Mouse (Mus musculus) neutrophil, adult 5-6 weeks (primary cell): ENCODE data around the gene Scml4. TPM values are rescaled to one million over a fixed set of nuclear protein-coding genes. Genes with fewer than 3 reads are reported as not detected.
A peak's percentile ranks its signal among the peaks of the same experiment; 100 is the strongest.

Source experiments
- ATAC-seq: fragments of 151-379, 151-347 bp; 2 replicates; pipeline ENCODE4 v1.8.0; 2017; ENCODE audit warnings: mild to moderate bottlenecking, moderate TSS enrichment; ENCODE audit not compliant: insufficient number of reproducible peaks, poor library complexity, low FRiP score, severe bottlenecking; ENCODE audit errors: extremely low read depth
- total RNA-seq: library from RNA; stranded (forward); fragments of 200-1000 nt; gene quantifications from 2 replicates; pipeline ENCODE4 v1.2.3, GENCODE M21; 2017

Scml4 gene
- total RNA-seq, 1 experiment from 2014 or later: 66.6 TPM

DNA sequence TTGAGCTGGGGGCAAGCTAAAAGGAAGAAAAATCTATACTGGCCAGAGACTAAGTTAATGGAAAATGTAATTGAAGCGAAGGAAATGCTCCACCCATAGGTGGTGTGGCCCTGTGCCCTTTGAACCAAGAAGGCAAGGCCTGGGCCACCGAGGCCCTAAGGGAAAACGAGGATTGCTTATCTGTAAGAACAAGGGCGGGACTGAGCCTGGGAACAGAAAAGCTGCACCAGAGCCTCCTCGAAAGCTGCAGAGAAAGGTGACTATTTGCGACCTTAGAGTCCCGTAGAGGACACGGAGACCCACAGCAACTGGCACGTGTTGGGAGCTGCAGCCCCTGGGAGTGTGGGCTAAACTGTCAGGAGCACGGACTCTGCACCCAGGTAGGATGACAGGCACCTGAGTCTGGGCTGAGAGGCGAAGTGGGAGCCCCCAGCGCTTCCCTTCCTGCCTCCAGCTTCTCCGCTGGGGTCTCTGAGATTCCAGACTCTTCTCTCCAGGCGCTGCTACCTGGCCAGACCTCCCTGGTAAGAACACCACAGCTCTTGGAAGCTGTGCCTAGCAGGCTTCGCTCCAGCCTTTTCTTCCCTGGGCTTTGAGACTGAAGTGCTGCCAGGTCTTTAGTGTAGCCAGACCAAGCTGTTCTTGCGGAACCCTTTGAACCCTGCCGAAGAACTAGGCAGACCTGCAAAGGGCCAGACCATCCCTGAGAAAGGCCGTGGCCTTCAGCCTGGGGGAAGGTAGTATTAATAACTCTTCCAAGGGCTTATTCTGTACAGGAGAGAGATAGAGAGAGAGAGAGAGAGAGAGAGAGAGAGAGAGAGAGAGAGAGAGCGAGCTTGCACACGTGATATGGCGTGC is 80.3 kb downstream of the Scml4 start:
- ATAC-seq: no peak

DNA sequence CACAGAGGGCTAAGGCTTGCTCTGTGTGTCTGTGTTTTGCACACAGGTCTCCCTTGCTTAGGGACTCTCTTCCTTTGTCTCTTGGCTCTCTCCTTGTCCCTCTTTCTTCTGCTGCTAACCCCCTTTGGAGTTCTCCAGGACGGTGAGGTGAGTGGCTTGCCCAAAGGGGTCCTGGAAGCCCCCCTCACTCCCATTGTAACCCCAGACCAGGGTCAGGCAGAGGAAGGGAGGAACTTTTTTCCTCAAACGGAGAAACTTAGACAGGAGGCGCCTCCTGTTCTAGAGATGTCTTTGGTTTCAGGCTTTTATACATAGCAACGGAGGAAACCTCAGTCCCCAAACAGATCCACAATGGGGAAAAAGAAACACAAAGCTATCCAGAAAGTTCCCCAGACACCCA is 81.1 kb downstream of the Scml4 start:
- ATAC-seq: no peak

DNA sequence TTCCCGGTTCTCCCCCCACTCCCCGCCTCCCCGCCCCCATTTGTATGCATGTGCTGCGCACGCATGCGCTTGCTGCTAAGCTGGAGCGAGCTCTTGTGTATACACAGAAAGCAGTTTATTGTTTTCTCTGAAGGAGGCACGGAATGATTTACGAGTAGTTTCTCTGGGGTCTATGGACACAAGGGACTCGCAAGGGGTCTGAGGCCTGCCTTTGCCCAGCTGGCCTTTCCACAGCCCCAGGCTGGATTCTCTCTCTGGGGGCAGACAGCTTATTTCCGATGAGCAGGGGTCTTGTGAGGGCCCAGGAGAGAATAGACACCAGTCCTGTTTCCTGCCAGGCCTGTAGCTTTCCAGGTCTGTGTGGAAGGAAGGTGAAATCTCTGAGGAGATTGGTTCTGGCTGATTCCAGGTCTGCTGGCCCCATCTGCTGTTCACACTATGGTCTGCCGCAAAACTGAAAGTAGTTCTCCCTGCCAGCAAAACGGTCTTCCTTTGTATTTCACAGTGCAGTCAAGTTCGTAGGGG is 81.6 kb downstream of the Scml4 start:
- 0 out of 2 replicates have a peak, but pooled peaks have one; percentile 27 for ATAC-seq

DNA sequence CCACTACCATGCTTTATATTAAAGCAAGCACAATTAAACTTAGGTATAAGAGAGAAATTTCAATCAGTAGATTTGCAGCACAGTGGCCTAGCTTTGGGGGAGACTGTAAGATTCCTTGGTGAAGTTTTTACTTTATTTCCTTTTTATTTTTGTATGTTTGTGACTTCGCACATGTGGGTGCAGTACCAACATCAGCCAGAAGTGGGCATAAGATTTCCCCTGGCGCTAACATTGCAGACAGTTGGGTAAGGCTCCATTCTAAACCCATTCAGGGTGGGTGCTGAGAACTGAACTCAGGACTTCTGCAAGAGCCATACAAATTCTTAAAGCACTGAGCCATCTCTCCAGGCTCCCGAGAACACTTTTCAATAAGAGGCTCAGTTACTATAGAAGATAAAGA is 82.1 kb downstream of the Scml4 start:
- no peak for ATAC-seq

DNA sequence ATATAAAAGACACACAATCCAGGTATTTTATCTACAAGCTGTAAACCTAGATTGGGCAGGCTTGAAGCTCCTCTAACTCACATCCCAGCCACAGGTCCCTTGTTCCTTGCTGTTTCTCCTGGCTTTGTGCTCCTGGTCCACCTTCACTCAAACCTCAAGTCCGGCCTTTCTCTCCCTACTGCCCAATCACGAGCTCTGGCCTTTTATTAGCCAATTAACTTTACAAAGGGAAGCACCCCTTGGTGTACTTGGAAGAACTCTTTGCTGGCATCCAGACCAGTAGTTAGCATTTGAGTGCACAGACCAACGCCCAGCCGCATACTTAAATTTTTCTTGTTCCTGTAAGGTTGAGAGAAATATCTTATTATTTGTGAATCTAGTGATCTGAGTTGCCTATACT is 85.1 kb downstream of the Scml4 start:
- no peak for ATAC-seq

DNA sequence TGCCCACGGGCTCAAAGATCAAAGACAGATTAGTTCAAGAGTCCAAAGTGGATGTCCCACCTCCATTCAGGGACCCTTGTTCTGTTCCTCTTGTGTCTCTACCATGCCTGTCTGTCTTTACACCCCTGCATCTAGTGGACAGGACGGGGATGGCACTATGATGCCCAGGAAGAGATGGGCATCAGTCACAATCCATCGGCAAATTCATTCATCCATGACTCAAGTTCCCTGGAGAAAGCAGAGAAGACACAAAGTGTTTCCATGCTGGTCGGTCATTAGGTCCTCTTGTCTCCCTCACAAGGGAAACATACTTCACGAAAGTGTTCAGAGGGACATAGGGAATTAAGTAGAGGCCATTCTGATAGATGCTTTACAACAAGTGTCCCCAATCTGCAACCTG is 87.2 kb downstream of the Scml4 start:
- ATAC-seq: no peak

DNA sequence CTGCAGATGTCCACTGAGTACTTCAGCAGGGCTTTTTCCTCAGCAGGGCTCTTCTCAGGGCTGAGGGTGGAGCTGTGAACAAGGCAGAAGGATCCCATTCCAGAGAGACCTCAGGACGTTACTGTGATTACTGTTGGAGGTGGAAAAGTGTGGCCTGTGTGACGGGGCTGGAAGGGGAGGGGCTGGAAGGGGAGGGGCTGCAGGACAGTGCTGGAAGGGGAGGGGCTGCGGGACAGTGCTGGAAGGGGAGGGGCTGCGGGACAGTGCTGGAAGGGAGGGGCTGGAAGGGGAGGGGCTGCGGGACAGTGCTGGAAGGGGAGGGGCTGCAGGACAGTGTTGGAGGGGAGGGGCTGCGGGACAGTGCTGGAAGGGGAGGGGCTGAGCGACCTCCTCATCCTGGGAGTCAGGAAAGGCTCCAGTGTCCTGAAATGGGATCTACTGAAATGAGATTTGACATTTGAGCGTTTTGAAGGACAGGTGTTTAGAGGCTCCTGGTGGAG is 90.1 kb downstream of the Scml4 start:
- no peak for ATAC-seq

DNA sequence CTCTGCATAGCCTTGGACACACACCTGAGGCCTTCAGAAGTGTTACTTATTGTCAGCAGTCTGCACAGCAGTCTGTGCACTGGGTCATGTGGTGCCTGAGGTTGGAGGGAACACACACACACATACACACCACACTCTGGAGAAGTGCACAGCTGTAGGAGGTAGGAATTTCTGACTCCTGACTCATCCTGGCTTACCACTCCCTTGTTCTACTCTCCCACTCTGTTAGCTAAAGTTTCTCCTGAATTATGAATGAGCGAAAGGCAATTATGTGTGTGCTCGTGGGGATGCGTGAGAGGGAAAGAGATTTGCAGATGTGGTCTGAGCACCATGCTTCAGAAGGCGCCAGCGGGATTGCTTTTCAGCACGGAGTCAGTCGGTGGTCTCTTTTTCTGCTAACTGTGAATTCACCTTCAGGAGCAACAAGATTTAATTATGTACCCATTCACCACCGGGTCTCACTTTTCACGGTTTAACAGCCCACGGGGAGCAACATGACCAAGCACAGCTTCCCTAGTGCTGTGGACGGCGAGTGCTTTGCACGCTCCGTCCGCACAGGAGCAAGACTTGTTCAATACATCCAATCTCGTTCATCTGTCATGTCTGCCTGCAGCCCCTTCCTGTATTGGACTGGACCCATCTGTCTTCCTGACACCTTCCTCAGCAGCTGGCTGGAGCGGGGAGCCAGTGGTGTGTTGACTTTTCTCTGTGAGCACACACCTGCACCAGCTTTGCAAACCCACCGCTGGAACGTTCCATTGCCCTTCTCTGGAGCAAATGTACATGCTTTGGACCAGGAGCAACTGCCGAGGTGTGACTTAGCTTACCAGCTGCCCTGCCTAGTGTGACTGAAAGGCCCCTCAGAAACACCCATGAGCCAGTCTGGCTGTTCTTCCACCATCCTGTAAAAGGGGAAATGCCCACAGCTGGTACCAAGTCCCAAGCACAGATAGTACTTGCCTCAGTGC is 91.2 kb downstream of the Scml4 start:
- no peak for ATAC-seq

DNA sequence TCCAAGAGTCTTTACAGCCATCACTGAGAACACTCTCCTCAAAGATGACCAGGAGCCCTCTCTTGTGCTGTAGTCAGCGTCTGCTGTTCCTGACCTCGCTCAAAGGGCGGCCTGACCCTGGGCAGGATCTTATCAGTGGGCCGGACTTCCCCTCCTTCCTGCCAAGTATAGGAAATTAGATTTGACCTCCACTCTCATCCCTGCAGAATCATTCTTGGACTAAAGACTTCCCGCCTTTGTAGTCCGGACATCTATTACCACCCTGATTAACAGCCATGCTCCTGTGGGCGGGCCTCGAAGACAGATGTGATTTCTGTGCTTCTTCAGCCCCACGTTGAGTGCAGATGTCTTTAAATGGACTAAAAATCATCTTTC is 91.9 kb downstream of the Scml4 start:
- ATAC-seq: no peak

DNA sequence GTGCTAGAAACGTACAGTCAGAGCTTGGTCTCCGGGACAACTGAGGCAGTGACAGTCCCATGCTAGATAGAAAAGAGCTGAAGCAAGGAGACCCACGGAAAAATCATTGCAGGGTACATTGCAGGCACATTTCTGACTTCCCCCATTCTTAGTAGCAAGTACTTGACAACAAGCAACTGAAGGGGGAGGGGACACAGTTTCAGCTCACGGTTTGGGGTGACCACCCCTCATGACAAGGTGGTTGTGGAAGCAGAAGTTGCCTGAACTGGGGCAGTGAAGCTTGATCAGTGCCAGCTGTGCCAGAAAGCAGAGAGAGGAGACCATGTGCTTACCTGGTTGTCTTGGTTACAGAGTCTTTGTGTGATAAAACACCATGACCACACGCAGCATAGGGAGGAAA is 93.4 kb downstream of the Scml4 start:
- ATAC-seq: no peak; the same call in 1 of the 2 replicates

DNA sequence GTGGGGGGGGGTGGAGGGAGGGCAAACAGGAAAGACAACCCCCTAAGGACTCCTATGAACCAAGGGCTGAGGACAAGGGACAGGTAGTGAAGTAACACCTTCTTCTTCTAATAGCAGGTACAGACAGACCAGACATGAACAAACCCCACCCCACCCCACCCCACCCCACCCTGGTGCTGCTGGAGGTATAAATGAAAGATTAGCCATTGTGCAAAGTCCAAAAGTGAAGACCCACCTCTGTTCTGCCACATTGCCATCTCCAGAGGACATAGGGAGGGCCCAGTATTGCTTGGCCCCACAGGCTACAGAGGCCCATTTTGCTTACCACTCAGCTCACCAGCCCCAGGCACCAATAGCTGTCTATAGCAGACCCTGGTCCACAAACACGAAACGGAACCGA is 95.0 kb downstream of the Scml4 start:
- no peak for ATAC-seq

DNA sequence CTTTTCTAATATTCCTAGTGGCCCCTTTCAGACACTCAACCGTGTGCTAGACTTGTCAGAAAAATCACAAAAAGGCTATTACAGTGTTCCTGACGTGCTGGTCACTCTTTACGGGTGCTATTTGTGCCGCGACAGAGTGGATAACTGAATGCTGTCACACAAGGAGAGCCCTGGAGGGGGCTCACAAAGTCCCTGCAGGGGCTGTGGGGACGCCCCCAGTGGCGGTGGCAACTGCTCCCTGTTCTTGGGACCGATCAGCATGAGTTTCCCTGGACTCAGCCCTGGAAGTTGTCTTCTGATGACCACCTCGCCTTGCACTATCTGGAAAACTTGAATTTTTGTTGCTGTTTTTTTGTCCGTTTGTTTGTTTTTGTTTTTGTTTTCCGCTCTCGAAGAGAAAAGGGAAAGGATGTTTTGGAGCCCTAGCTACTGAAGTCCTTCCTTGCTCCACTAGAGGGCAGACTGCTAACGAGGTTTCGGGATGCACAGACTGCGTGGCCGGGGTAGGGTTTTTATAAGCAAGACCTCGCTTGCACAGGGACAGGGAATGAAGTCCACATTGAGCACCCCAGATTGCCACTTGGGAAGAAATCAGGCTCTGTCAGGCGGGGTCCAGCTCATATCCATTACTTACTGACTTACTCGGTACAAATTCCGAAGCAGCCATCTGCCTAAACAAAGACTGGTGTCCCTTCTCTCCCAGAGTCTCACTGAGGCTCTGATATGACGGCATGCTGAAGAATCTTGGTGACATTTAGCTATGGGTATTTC is 97.9 kb downstream of the Scml4 start:
- peak; percentile 60; the same call in 1 of the 2 replicates for ATAC-seq

DNA sequence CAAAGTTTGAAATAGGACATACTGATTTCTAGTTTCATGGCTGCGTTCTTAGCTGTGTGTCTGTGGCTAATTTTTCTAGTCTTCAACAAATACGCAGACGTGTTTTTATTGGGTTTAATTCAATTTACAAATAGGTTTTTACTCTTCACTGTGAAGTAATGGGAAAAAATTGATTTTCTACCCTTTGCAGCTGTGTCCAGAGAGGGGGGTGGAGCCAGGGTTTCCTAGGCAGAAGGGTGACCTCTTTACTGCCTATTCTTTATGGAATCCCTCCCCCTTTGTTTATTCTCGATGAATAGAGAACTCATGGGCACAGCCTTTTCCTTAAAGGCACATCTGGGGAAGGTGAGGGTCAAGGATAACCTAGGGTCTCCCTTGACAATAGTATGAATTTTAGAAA is 98.5 kb downstream of the Scml4 start:
- no peak for ATAC-seq

DNA sequence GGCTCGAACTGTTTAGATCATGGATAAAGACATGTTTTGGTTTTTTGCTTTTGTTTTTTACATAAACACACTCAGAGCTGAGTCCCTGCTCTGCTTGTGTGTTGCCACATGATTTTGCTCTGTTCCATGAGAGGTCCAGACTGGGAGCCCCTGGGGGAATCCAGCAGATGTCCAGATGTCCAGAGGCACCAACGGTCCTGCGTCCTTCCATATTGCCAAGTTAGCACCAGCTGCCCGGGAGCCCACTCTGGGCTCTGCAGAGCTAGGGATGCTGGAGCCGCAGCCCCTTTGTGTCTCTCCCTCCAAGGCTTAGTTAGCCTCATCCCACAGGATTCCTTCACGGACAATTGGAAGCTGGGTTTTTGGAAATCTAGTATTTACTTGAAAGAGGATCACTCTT is 101.6 kb downstream of the Scml4 start:
- no peak for ATAC-seq

DNA sequence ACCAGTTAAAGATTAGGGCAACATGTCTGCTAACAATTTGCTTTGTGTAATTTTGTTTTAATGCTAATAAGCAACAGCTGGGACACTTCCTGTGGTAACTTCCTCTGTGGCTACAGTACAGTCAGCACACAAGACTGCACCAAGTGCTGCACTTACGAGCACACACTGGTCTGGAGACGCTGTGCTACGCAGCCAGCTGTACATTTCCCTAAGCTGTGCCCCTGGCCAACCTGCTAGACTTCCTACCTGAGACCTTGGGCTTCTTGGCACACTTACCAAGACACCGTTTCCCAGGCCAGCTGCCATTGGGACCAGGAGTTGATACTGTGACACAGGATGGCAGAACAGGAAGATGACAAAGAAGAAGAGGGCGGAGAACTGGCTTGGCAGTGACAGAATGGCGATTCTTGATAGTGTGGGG is 102.0 kb downstream of the Scml4 start:
- ATAC-seq: peak; percentile 51; the same call in 1 of the 2 replicates

DNA sequence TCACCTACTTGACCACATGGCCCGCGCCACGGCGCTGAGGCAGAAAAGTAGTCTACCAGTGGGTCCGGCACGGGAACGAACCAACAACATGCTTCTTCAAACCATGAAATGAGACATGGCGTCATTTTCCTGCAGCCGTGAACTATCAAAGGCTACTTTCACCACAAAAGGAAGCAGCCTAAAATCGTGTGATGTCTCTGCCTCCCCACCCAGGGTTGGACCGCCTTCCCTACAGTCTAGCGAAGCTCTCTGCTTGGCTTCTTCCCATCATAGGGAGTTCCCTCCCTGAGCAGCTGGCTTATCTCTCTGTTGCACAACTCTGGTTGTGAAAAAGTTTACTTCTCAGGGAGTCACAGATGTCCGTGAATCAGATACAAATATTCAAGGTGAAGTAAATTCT is 102.5 kb downstream of the Scml4 start:
- ATAC-seq: no peak; the same call in 1 of the 2 replicates

DNA sequence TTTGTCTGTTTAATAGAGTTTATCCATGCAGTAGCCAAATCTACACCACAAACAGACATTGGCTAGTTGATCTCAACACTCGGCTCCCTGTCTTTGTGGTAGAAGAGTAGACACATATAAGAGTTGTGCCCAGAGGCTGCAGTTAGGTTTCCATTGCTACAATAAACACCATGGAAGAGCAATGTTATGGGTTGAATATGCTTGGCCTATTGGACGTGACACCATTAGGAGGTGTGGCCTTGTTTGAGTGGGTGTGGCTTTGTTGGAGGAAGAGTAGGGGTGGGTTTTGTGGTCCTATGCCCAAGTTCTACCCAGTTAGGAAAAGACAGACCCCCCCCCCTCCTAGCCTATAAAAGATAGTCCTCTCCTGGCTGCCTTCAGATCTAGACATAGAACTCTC is 102.9 kb downstream of the Scml4 start:
- ATAC-seq: no peak

DNA sequence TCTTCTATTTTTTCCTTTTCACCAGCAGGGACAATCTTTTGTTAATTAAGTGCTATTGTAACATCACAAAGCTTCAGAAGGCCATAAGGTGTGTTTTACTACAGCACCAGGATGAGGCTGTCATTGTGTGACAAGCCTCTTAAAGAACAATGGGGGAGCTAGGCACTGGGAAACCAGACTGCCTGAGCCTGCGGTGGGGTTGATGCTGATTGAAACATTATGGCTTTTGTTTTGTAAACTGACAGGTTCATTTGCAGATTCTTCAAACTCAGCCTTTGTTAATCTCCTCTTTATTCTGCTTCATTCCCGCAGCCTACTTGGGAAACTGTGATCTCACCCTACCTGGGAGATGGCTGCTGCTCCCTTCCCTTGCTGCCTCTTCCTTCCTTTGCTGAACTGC is 108.2 kb downstream of the Scml4 start:
- no peak for ATAC-seq
